Mouse (Mus musculus) ES-Bruce4 (cell line): ENCODE data around the gene D430042O09Rik. TPM values are rescaled to one million over a fixed set of nuclear protein-coding genes. Genes with fewer than 3 reads are reported as not detected.

Experiments used
- H3K27ac ChIP-seq: 2 replicates; pipeline ENCODE4 v1.5.1; 2012; ENCODE audit warnings: low read length, inconsistent platforms; ENCODE audit not compliant: insufficient read depth
- H3K27me3 ChIP-seq: 2 replicates; pipeline ENCODE4 v1.6.1; 2012; ENCODE audit warnings: mild to moderate bottlenecking, low read length, inconsistent platforms; ENCODE audit not compliant: control insufficient read depth, poor library complexity, insufficient read depth, severe bottlenecking
- H3K36me3 ChIP-seq: 2 replicates; pipeline ENCODE4 v1.6.1; 2012; ENCODE audit warnings: inconsistent platforms, mild to moderate bottlenecking, low read length, moderate library complexity; ENCODE audit not compliant: control insufficient read depth, poor library complexity, insufficient read depth, severe bottlenecking
- H3K4me1 ChIP-seq: one replicate; pipeline ENCODE4 v1.8.1; 2011; ENCODE audit warnings: low read length; ENCODE audit not compliant: control insufficient read depth, insufficient read depth
- H3K4me3 ChIP-seq: 2 replicates; pipeline ENCODE4 v1.5.1; 2011; ENCODE audit warnings: low read depth, mild to moderate bottlenecking, low read length
- H3K9ac ChIP-seq: 2 replicates; pipeline ENCODE4 v1.6.1; 2012; ENCODE audit warnings: low read depth, mild to moderate bottlenecking, inconsistent platforms; ENCODE audit not compliant: poor library complexity, severe bottlenecking
- H3K9me3 ChIP-seq: replicated peaks from 2 replicates; pipeline ENCODE4 v1.6.1; 2012; ENCODE audit warnings: mild to moderate bottlenecking, low read length, inconsistent platforms; ENCODE audit not compliant: control insufficient read depth, poor library complexity, insufficient read depth, severe bottlenecking
- CTCF ChIP-seq: IDR thresholded peaks from one replicate; pipeline ENCODE4 v1.8.1; 2011; ENCODE audit warnings: low read depth, low read length
- EP300 ChIP-seq: IDR thresholded peaks from 2 replicates; pipeline ENCODE4 v1.6.1; 2011; ENCODE audit warnings: low read depth, low read length; ENCODE audit not compliant: insufficient read depth
- POLR2A ChIP-seq: IDR thresholded peaks from one replicate; pipeline ENCODE4 v1.8.1; 2011; ENCODE audit warnings: low read length; ENCODE audit not compliant: insufficient read depth
- polyA plus RNA-seq: library from polyadenylated mRNA; stranded (reverse); fragments of >200 nt; gene quantifications from 2 replicates; pipeline ENCODE4 v1.2.4, GENCODE M21; 2011; ENCODE audit warnings: low read depth; ENCODE audit not compliant: missing spikeins, insufficient read depth, insufficient read length

D430042O09Rik gene
- polyA plus RNA-seq, 1 experiment, result 17.6 TPM

GRCm38 (mm10) chr7:125806571-125806970 lies 98.9 kb downstream of the D430042O09Rik start:
- Histone ChIP-seq H3K27me3 (no peaks in the 10 kb centered on the region), H3K4me3 (no peak overlapping the region)
- TF ChIP-seq EP300 (no peak), POLR2A (no peak), CTCF (no peak)

GRCm38 (mm10) chr7:125808210-125808609 lies 100.5 kb downstream of the D430042O09Rik start:
- Histone ChIP-seq H3K4me1 (no peaks in the 10 kb centered on the region), H3K9ac (no peak overlapping the region), H3K36me3 (no peaks in the 10 kb centered on the region), H3K4me3 (no peak overlapping the region), H3K27ac (no peak overlapping the region), H3K27me3 (no peaks in the 10 kb centered on the region), H3K9me3 (no peaks in the 10 kb centered on the region)
- TF ChIP-seq EP300 (no peak), POLR2A (no peak), CTCF (no peak)

More at GRCm38 (mm10) chr7:125806571-125806970, 98.9 kb downstream of the D430042O09Rik start:
- Histone ChIP-seq H3K36me3 (no peaks in the 10 kb centered on the region), H3K27ac (no peak overlapping the region), H3K9ac (no peak overlapping the region), H3K9me3 (no peaks in the 10 kb centered on the region), H3K4me1 (no peaks in the 10 kb centered on the region)

GRCm38 (mm10) chr7:125812721-125813120 lies 105.0 kb downstream of the D430042O09Rik start:
- no peaks in the 10 kb centered on the region for H3K4me1 ChIP-seq
- H3K4me3 ChIP-seq, result no peak overlapping the region
- no peak overlapping the region for H3K9ac ChIP-seq
- no peaks in the 10 kb centered on the region for H3K36me3 ChIP-seq
- H3K27me3 ChIP-seq, result no peaks in the 10 kb centered on the region
- no peak for TF ChIP-seq CTCF
- no peak for TF ChIP-seq EP300
- no peak for TF ChIP-seq POLR2A
- no peaks in the 10 kb centered on the region for H3K9me3 ChIP-seq
- H3K27ac ChIP-seq, result no peak overlapping the region

GRCm38 (mm10) chr7:125815733-125816132 lies 108.0 kb downstream of the D430042O09Rik start:
- H3K9ac ChIP-seq, result no peak overlapping the region
- no peaks in the 10 kb centered on the region for H3K9me3 ChIP-seq
- H3K27ac ChIP-seq, result no peak overlapping the region
- no peak overlapping the region for H3K4me3 ChIP-seq
- TF ChIP-seq EP300 (no peak), POLR2A (no peak), CTCF (no peak)
- H3K4me1 ChIP-seq, result no peaks in the 10 kb centered on the region
- H3K36me3 ChIP-seq, result no peaks in the 10 kb centered on the region
- no peaks in the 10 kb centered on the region for H3K27me3 ChIP-seq

- Histone ChIP-seq H3K4me1 (no peaks in the 10 kb centered on the region), H3K9ac (no peak overlapping the region), H3K27me3 (no peaks in the 10 kb centered on the region), H3K4me3 (no peak overlapping the region), H3K36me3 (no peaks in the 10 kb centered on the region), H3K27ac (no peak overlapping the region), H3K9me3 (no peaks in the 10 kb centered on the region)
- TF ChIP-seq POLR2A (no peak), EP300 (no peak), CTCF (no peak)
These were observed 110.6 kb downstream of the D430042O09Rik start for GRCm38 (mm10) chr7:125818301-125818712.

- Histone ChIP-seq H3K9me3 (no peaks in the 10 kb centered on the region), H3K36me3 (no peaks in the 10 kb centered on the region), H3K27ac (no peak overlapping the region), H3K9ac (no peak overlapping the region), H3K4me1 (no peaks in the 10 kb centered on the region), H3K27me3 (no peaks in the 10 kb centered on the region), H3K4me3 (no peak overlapping the region)
- TF ChIP-seq POLR2A, result no peak
- no peak for TF ChIP-seq CTCF
- TF ChIP-seq EP300, result no peak
These were observed 112.5 kb downstream of the D430042O09Rik start for GRCm38 (mm10) chr7:125820233-125820632.
